Mouse (Mus musculus) gastrocnemius, adult 18-20 months (tissue): ENCODE results near the gene Gm20388. TPM values are rescaled to one million over a fixed set of nuclear protein-coding genes. Genes with fewer than 3 reads are reported as not detected.
"Not testable (repeated sequence)": the region's sequence is repeated elsewhere in the genome, so short reads cannot be mapped to it uniquely, and the experiment has no call there.

ENCODE experiments used
- DNase-seq: peaks from one replicate; pipeline ENCODE4 v3.0.0; 2021; ENCODE audit warnings: low spot score
- total RNA-seq, 2 experiments: library from RNA; stranded (reverse); gene quantifications; 2 replicates each; pipeline ENCODE4 v1.2.3; 2021

Gm20388 gene
- total RNA-seq, 2 experiments from 2014 or later = 10.5 to 12.3 TPM

GRCm38 (mm10) chr8:120688511-120688910 is 777.9 kb downstream of the Gm20388 start:
- DNase-seq = no peak

DNA sequence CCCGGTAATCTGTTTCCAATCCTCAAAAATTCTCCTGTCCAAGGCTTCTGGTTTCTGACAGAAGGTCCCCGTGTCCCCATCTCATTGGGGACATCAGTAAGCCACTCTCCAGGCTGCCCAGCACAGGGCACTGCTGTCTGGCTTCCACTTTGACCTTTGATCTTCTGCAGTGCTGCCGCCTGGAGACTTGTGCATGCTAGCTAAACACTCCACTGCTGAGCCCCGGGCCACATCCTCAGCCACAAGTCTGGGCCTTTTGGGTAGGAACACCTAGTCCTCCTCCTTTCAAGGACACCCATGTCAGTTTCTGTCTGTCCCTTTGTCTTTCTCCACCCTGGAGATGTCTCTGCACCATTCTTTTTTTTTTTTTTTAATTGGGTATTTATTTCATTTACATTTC is 782.3 kb downstream of the Gm20388 start:
- DNase-seq = no peak

DNA sequence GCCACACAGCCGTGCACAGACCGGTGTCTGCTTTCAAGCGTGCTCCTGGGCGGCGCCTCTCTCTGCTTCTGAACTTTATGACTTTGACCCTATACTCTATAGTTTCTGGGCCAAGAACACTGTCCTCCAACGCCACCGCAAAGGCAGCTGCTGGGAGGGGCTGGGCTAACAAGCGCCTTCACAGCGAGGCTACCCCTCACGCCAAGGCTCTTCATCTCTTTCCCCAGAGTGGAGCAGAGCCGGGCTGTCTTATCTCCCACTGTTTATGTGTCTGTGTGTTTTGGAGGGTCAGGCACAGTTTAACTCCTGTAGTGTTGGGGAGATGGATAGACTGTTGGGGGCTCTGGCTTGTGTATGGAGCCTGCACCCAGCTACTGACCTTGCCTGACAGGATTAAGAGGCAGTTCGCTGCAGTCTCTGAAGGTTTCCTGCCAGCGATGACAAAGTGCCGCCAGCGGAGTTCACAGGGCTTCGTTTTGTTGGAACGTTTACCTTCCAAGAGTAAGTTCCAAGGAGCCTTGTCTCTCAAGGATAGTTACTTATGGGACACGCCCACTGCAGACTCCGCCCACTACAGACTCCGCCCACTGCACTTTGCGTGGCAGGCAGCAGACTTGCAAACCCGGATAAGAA is 783.3 kb downstream of the Gm20388 start:
- DNase-seq = peak; percentile 70

- no peak for DNase-seq
These were observed 785.9 kb downstream of the Gm20388 start for GRCm38 (mm10) chr8:120696401-120697153.

DNA sequence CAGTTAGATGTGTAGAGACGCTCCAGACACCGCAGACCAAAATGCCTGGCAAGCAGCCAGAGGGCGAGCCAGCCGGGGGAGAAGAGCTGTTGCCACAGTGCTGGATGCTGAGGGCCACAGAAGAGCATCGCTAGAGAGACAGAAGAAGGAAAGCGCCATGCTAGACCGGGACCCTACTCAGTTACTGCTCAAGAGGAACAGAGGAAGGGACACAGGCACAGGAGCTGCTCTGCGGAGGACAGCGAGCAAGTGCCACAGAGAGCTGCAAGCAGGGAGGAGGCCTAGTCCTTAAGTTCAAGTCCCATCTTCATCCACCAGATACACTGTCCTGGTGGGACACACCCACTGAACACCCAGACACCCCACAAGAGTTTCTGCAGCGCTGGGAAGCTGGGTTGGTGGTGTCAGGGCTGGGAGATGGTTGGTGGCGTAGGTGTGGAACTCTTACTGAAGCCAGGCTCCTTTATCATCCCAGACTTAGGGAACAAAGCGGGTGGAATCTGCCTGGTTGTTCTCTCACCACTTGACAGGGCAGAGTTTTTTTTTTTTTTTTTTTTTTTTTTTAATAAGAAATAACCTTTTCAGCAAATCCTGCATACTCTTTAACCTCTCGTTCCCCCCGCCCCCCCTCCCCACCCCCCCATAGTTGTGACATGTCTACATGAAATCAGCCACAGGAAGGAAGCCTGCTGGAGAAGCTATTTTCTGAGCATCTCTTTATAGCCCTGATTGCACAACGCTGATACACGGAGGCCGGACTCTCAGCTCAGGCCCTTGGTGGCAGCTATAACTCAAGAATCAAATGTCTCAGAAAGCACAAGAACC is 786.7 kb downstream of the Gm20388 start:
- no peak for DNase-seq

DNA sequence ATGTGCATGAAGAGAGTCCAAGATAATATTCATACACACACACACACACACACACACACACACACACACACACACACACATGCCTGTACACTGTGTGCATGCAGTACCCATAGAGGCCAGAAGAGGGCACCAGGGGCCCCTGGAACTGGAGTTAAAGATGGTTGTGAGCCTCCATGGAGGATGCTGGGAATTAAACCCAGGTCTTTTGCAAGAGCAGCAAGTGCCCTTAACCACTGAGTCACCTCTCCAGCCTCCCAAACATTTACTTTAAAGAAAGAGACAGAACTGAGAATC is 787.3 kb downstream of the Gm20388 start:
- DNase-seq = no peak

GRCm38 (mm10) chr8:120698426-120698825 is 787.8 kb downstream of the Gm20388 start:
- no peak for DNase-seq

- no peak for DNase-seq
These were observed 788.4 kb downstream of the Gm20388 start for GRCm38 (mm10) chr8:120699079-120699478.

DNA sequence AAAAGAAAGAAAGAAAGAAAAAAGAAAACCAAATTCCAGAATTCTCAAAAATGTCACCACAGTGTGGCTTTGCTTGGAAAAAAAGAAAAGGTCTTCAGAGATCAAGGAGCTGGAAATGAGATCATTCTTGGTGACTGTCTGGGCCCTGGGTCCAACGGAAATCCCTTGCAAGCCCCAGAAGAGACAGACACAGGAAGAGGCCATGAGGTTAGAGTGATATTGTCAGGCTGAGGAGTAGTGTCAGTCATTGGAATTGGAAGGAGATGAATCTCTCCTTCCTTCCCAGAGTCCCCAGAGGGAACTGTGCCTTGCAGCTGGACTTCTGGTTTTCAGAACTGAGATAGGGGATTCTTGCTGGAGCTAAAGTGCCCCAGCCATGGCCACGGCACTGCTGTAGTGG is 788.9 kb downstream of the Gm20388 start:
- DNase-seq = no peak

- DNase-seq = no peak
These were observed 789.4 kb downstream of the Gm20388 start for GRCm38 (mm10) chr8:120700053-120700452.

DNA sequence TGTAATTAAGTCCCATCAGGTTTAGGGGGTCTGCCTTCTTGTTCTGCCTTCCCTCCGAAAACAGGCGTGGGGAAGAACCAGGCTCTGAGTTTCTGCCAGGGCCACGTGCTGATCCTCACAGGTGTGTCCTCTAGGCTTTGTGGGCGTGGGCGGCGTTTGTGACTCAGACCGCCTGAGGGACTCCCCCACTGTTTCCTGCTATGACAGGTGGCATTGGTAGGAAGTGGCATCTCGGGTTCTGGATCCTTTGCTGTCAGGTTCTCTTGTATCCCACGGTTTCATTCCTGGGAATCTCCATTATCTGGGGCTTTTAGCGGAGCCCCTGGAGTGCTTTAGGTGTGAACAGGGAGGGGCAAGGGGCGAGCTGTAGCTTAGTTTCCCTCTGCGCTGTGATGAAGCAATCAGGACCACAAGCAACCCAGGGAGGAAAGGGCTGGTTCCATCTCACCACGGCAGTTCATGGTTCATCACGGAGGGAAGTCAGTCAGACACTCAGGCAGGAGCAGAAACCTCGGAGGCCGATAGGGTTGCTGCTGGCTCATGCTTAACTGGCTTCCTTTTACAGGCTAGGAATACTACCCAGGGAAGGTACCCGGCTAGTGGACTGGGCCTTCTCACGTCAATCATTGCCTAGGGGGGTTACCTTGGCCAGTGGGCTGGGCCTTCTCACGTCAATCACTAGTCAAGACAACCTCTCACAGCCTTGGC is 791.3 kb downstream of the Gm20388 start:
- DNase-seq = no peak

- DNase-seq = peak; percentile 49
These were observed 793.6 kb downstream of the Gm20388 start for GRCm38 (mm10) chr8:120704203-120704602.

GRCm38 (mm10) chr8:120705163-120705562 is 794.5 kb downstream of the Gm20388 start:
- DNase-seq = no peak

DNA sequence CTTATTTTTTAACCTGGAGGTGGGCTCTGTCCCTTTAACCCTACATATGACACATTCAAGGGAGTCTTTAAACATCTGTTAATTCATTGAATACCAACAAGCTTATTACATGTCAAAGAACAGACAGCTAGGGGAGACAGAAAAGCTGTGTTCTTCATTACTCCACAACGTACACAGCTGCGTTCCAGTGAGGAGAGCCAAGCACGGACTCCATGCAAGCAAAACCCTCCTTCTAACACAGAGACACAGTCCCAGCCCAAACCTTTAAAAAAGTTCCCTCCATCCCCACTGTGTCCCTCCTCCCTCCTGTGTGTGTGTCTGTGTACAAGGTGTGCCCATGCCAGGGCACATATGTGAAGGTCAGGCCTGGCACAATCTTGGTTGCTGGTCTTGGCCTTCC is 795.6 kb downstream of the Gm20388 start:
- no peak for DNase-seq

- DNase-seq = no peak
These were observed 798.5 kb downstream of the Gm20388 start for GRCm38 (mm10) chr8:120709176-120709575.

DNA sequence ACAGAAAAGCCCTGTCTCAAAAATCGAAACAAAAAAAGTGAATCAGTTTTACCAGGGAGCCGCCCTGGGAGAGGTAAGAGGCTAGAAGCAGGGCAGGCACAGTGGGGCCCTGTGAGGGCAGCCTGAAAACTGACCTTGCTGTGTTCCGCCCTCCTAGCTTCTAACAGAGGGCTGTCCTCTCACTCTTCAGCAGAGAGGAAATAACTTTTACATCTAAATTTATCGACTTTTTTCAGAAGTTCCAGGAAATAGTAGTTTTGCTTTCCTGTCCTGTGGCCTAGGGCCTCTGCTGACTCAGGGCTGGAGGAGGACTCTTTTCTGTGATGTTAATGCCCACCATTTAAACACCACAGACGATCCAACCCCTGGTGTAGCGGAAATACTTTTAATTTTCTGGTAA is 804.6 kb downstream of the Gm20388 start:
- DNase-seq = no peak

DNA sequence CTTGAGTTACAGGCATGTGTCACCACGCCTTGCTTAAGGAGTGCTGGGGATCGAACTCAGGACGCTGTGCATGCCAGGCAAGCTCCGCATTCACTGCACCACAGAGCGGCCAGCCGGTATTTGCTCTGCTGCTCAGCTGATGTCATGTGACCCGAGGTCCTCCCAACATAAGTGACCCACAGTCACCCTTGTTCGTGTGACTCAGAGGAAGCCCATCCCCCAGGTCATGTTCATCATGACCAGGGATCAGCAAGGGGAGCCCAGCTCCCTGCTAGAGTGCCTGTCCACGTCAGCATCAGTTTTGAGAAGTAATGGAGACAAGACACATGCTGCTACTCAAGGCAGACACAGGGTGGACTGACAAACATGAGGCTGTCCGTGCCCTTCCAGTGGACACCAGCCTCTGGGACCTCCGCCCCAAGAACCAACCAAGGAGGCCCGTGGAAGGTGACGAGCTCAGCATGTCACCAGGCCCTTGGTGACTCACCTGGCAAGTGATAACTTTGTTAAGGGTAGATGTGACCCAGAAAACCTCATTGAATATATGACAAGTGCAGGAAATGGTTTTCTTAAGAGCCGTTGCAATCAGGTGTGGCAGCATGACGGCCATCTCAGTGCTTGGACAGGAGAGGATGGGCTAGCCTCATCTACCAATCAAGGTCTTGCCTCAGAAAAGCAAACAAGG is 805.5 kb downstream of the Gm20388 start:
- no peak for DNase-seq

DNA sequence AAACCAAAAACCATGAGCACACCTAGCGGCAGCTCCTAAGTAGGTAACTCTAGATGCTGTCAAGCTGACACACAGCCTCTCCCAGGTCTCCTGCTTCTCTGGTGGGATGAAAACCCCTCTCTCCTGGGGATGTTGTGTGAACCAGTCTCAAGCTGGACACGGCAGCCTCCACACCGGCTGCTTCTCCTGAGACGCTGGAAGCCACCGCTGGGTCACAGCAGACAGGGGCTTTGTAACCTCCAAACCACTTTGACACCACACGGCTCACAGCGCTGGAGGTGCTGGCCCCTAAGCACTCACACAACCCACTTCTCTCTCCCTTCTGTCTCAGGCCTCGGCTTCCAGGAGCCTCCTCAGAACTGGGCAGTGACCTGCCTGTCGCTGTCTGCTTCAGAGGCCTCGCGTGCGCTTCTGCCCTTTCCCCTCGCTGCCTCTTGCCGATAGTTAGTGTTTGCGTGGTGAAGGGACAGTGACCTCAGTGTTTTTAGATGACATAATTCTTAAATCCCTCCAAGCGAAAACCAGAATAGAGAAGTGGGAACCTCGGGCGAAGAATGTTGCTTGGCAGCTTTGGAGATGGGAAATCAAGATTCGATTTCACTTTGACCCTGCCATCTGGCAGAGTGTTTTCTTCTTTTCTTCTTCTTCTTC is 809.1 kb downstream of the Gm20388 start:
- DNase-seq = no peak

GRCm38 (mm10) chr8:120723025-120723424 is 812.4 kb downstream of the Gm20388 start:
- no peak for DNase-seq

- not testable (repeated sequence) for DNase-seq
These were observed 813.5 kb downstream of the Gm20388 start for GRCm38 (mm10) chr8:120724096-120724495.
